Mouse (Mus musculus) liver, embryonic 15.5 days (tissue): Measurements from ENCODE around the gene Mybpc2. TPM values are rescaled to one million over a fixed set of nuclear protein-coding genes. Genes with fewer than 3 reads are reported as not detected.

Experiments
- ATAC-seq: fragments of 200-750 bp; cut with Nextera tagmentation; 2 replicates; pipeline ENCODE4 v1.8.0; 2017; ENCODE audit warnings: moderate number of reproducible peaks, mild to moderate bottlenecking, moderate library complexity; ENCODE audit not compliant: insufficient read depth
- H3K27ac ChIP-seq: fragments of 300-500 bp; sonication (generic); replicated peaks from 2 replicates; pipeline ENCODE4 v1.5.1; 2015; ENCODE audit warnings: mild to moderate bottlenecking, inconsistent platforms
- H3K27me3 ChIP-seq: fragments of 300-500 bp; sonication (generic); 2 replicates; pipeline ENCODE4 v1.6.1; 2015; ENCODE audit warnings: mild to moderate bottlenecking, inconsistent platforms
- H3K36me3 ChIP-seq: fragments of 300-500 bp; sonication (generic); replicated peaks from 2 replicates; pipeline ENCODE4 v1.6.1; 2015; ENCODE audit warnings: moderate library complexity, mild to moderate bottlenecking, inconsistent platforms
- H3K4me1 ChIP-seq: fragments of 300-500 bp; sonication (generic); replicated peaks from 2 replicates; pipeline ENCODE4 v1.6.1; 2015; ENCODE audit warnings: inconsistent platforms
- H3K4me2 ChIP-seq: fragments of 300-500 bp; sonication (generic); 2 replicates; pipeline ENCODE4 v1.6.1; 2015; ENCODE audit warnings: moderate library complexity, mild to moderate bottlenecking, inconsistent platforms
- H3K4me3 ChIP-seq: fragments of 300-500 bp; sonication (generic); replicated peaks from 2 replicates; pipeline ENCODE4 v1.5.1; 2015; ENCODE audit warnings: mild to moderate bottlenecking, inconsistent platforms
- H3K9ac ChIP-seq: fragments of 300-500 bp; sonication (generic); 2 replicates; pipeline ENCODE4 v1.6.1; 2015; ENCODE audit warnings: moderate library complexity, mild to moderate bottlenecking, inconsistent platforms
- H3K9me3 ChIP-seq: fragments of 300-500 bp; sonication (generic); replicated peaks from 2 replicates; pipeline ENCODE4 v1.6.1; 2016; ENCODE audit warnings: inconsistent platforms
- WGBS: fragments of 180-500 bp; shearing (Covaris S2); methylation state at CpG from one replicate; pipeline ENCODE4 v1.1.7; 2015; ENCODE audit warnings: mixed read lengths; ENCODE audit not compliant: insufficient replicate concordance; 5-methylcytosine and 5-hydroxymethylcytosine counted together
- polyA plus RNA-seq: library from polyadenylated mRNA; unstranded; fragments of >200 nt; fragmentation: Nextera tagmentation; extraction: Ambion mirVana; gene quantifications from 2 replicates; pipeline ENCODE4 v1.2.1, GENCODE M21; 2015

Mybpc2 gene
- polyA plus RNA-seq, 1 experiment from 2014 or later: 0.10 TPM

DNA sequence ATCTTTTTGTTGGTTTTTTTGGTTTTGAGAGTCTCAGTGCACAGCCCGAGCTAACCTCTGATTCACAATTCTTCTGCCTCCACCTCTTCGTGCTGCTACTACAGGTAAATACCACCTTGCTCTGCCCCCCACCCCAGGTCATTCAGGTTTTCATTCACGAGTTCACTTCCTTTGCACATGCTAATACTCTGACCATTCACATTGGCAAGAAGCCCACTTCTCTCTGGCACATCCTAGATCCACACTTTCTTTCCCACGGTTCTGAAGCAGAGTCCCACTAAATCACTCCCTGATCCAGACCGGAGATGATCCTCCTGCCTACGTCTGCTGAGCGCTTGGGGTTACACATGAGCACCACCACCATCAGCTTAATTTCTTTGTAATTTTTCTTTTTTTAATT, 29.4 kb downstream of the Mybpc2 start:
- peak overlapping the region; percentile 95 for H3K4me2 ChIP-seq
- H3K36me3 ChIP-seq: peaks cover 46% of the 10 kb centered on the region
- H3K4me3 ChIP-seq: peak overlapping the region; percentile 84
- peak overlapping the region; percentile 89 for H3K9ac ChIP-seq
- H3K27ac ChIP-seq: peak overlapping the region; percentile 98; the same call in 1 of the 2 replicates
- peaks cover 46% of the 10 kb centered on the region for H3K4me1 ChIP-seq
- no peaks in the 10 kb centered on the region for H3K9me3 ChIP-seq
- 80% methylated on average over 7 of the region's 7 CpGs for WGBS
- ATAC-seq: no peak
- peaks cover 12% of the 10 kb centered on the region for H3K27me3 ChIP-seq

DNA sequence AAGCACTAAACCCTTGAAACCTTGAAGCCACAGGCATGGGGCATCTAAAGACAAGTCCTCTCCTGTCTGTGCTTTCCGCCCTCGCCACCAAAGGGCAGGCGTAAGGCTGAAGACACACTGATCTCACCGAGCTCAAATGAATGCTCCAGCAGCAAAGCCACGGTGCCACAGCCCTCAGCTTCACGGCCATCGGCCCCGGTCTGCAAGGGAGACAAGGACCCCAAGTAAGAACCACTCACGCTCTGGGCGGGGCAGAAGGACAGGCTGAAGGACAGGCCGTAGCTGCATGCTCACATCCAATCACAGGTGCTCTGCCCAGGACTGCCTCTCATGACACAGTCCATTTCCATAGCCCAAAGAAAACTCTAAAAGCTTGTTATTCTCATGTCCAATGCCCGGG, 29.8 kb downstream of the Mybpc2 start:
- Histone ChIP-seq H3K9ac (no peak overlapping the region), H3K4me3 (peak overlapping the region; percentile 84), H3K4me2 (peak overlapping the region; percentile 95), H3K27ac (no peak overlapping the region), H3K36me3 (peaks cover 50% of the 10 kb centered on the region), H3K27me3 (peaks cover 8% of the 10 kb centered on the region), H3K9me3 (no peaks in the 10 kb centered on the region), H3K4me1 (peaks cover 46% of the 10 kb centered on the region)
- WGBS: 88% methylated on average over 12 of the region's 12 CpGs
- no peak for ATAC-seq

DNA sequence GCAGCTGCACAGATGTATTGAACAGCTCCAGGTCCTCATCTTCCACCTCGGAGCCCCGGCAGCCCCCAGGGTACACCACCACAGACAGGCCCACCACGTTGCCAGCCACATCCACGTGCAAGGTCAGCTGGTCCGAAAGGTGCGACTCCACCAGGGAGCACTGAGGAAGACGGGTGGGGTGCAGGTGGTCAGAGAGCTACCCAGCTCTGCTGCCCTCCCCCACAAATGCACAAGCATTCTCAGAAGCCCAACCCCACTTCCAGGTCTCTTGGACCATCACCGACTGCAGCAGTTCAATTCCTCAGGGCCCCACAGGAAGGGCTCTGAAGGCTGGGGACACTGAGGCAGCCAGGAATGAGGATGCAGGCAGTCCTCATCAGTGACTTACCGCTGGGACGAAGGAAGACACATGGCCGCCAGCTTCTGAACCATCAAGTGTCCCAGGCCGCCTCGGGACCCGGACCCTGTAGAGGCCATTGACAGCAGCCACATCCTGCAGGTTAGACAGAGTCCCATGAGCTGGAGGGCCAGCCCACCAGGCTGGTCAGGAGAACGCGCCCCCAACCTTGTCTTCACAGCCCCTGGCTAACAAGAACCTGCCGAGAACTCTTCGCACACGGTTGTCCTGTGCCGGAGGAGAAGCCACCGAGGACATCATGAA, 32.2 kb downstream of the Mybpc2 start:
- Histone ChIP-seq H3K9ac (no peak overlapping the region), H3K4me3 (no peak overlapping the region), H3K9me3 (no peaks in the 10 kb centered on the region), H3K27ac (no peak overlapping the region), H3K27me3 (no peaks in the 10 kb centered on the region), H3K36me3 (peaks cover 60% of the 10 kb centered on the region), H3K4me2 (no peak overlapping the region), H3K4me1 (peaks cover 28% of the 10 kb centered on the region)
- 87% methylated on average over 21 of the region's 21 CpGs for WGBS
- no peak for ATAC-seq

DNA sequence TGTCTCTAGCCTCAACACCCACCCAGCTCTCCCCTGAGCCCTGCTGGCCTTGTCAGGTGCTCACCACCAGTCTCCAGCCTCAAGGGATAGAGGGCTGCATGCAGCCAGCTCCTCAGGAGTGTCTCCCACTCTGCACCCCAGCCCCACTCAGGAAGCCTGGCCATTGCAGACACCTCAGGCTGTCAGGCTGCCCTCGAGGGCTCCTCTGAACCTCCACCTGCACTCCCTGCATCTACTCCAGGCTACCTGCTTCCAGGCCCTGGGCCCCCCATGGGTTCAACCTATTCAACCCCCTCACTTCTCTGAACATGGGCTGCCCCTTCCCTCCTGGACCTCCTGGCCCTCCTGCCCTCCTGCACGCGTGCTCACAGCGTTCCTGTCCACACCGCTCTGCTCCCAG, 33.1 kb downstream of the Mybpc2 start:
- 84% methylated on average over 5 of the region's 5 CpGs for WGBS
- no peak overlapping the region for H3K4me2 ChIP-seq
- H3K9ac ChIP-seq: no peak overlapping the region
- peaks cover 21% of the 10 kb centered on the region for H3K4me1 ChIP-seq
- H3K9me3 ChIP-seq: no peaks in the 10 kb centered on the region
- H3K27me3 ChIP-seq: no peaks in the 10 kb centered on the region
- H3K4me3 ChIP-seq: no peak overlapping the region
- H3K36me3 ChIP-seq: peaks cover 60% of the 10 kb centered on the region
- ATAC-seq: no peak
- H3K27ac ChIP-seq: no peak overlapping the region

DNA sequence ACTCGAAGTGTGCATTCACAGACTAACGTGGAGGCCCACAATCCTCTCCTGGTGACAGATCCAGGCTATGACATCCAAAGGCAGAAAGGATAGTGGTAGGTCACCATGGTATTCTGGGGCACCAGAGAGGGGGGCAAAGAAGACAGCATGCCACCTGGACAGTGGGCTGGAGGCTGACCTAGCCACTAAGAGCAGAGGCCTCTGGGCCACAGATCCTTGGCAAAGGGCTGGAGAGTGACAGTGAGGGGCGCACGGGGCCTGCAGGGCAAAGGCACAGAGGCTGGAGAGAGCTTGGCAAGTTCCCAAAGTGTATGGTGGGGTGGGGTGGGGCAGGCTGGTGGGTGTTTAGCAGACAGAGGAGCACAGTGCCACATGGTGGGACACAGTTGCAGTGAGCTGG, 34.2 kb downstream of the Mybpc2 start:
- 79% methylated on average over 4 of the region's 4 CpGs for WGBS
- H3K9ac ChIP-seq: no peak overlapping the region
- H3K4me3 ChIP-seq: no peak overlapping the region
- H3K9me3 ChIP-seq: no peaks in the 10 kb centered on the region
- no peaks in the 10 kb centered on the region for H3K27me3 ChIP-seq
- ATAC-seq: no peak
- peaks cover 14% of the 10 kb centered on the region for H3K4me1 ChIP-seq
- H3K27ac ChIP-seq: no peak overlapping the region
- H3K4me2 ChIP-seq: no peak overlapping the region
- peaks cover 60% of the 10 kb centered on the region for H3K36me3 ChIP-seq

DNA sequence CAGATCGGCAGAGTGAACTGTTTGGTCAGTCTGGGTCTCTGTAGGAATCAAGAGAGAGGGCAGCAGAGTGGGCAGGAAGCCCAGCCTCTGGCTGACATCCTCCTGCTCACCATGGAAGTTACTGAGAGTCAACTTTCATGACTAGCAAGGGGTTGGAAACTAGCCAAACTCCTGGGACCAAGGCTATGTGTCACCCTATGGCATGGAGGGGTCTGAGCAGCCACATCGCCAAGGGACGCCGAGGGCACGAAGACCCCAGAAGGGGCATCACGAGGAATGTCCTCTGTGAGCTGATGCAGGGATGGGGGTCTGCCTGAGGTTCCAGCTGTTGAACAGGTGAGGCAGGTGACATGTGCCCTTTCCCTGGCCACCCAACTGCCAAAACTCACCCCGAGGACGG, 35.9 kb downstream of the Mybpc2 start:
- H3K36me3 ChIP-seq: peaks cover 48% of the 10 kb centered on the region
- no peak overlapping the region for H3K4me3 ChIP-seq
- H3K9me3 ChIP-seq: no peaks in the 10 kb centered on the region
- H3K9ac ChIP-seq: no peak overlapping the region
- no peak for ATAC-seq
- H3K27ac ChIP-seq: no peak overlapping the region
- 79% methylated on average over 8 of the region's 8 CpGs for WGBS
- no peaks in the 10 kb centered on the region for H3K27me3 ChIP-seq
- no peak overlapping the region for H3K4me2 ChIP-seq
- peaks cover 15% of the 10 kb centered on the region for H3K4me1 ChIP-seq

DNA sequence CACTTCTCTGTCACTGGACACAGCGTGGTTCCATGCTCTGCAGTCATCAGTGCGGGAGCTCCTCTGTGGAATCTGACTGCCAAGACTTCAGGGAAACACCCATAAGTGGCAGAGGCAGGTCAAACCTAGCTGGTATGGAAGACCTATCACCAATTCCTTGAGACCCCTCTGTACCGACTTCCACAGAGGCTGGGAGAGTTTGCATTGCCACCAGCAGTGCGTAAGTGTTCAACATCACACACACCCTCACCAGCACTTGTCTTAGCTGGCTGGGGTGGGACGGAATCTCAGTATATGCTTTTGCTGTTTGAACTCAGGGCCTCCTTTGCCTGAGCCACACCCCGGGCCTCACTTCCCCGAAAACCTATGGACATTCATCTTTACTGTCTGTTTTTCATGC, 36.5 kb downstream of the Mybpc2 start:
- Histone ChIP-seq H3K4me2 (no peak overlapping the region), H3K4me1 (peaks cover 21% of the 10 kb centered on the region), H3K4me3 (no peak overlapping the region), H3K27me3 (no peaks in the 10 kb centered on the region), H3K9ac (no peak overlapping the region), H3K27ac (no peak overlapping the region), H3K9me3 (no peaks in the 10 kb centered on the region), H3K36me3 (peaks cover 42% of the 10 kb centered on the region)
- WGBS: 82% methylated on average over 7 of the region's 7 CpGs
- no peak for ATAC-seq

DNA sequence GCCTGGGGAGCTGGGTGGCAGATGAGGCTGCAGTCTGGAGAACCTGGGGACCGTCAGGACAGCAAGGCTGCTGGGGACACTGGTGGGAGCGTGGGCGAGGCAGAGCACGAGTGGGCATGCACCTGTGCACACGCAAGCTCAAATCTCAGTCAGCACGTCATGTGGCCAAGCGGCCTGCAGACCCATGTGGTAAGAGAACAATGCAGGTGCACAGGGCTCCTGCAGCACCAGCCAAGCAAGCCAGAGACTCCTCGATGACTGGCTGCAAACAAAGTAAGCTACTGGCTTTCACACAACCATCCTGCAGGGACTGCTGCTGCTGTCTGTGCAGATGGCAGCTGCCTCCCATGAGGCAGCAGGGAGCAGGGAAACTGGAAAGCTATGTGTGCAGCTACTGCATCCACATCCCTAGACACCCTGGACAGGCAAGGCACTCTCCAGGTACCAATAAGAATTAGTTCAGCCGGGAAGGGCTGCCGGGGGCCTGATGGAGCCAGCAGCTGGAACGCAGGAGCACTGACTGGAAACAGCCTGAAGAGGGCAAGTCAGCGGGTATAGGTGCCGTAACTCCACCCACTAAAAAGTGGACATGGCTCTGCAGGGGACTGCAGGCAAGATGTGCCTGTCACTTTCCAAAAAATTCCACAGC, 37.4 kb downstream of the Mybpc2 start:
- H3K36me3 ChIP-seq: peaks cover 33% of the 10 kb centered on the region
- H3K4me3 ChIP-seq: no peak overlapping the region
- no peak overlapping the region for H3K9ac ChIP-seq
- no peak overlapping the region for H3K27ac ChIP-seq
- H3K27me3 ChIP-seq: peaks cover 5% of the 10 kb centered on the region; the same call in 1 of the 2 replicates
- H3K4me2 ChIP-seq: no peak overlapping the region
- H3K4me1 ChIP-seq: peaks cover 30% of the 10 kb centered on the region
- ATAC-seq: no peak
- 71% methylated on average over 13 of the region's 13 CpGs for WGBS
- no peaks in the 10 kb centered on the region for H3K9me3 ChIP-seq

DNA sequence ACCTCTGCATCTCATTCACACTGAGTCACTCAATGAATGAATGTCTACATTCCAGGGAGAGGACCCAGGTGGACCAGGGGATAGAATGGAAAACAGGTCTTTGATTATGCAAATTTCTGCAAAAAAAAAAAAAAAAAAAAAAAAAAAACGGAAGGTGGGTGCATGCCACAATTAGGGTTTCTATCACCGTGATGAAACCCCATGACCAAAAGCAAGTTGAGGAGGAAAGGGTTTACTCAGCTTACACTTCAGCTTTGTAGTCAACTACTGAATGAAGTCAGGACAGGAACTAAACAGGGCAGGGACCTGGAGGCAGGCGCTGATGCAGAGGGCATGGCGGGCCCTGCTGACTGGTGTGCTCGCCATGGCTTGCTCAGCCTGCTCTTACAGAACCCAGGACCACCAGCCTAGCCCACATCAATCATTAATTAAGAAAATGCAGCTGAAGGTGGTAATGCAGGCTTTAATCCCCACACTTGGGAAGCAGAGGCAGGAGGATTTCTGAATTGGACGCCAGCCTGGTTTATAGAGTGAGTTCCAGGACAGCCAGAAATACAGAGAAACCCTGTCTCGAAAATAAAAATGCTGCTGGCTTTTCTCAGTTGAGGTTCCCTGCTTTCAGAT, 38.8 kb downstream of the Mybpc2 start:
- no peaks in the 10 kb centered on the region for H3K9me3 ChIP-seq
- 64% methylated on average over 7 of the region's 7 CpGs for WGBS
- no peak overlapping the region for H3K4me3 ChIP-seq
- no peak overlapping the region for H3K27ac ChIP-seq
- H3K4me1 ChIP-seq: peaks cover 42% of the 10 kb centered on the region
- no peak for ATAC-seq
- peaks cover 20% of the 10 kb centered on the region for H3K36me3 ChIP-seq
- H3K27me3 ChIP-seq: peaks cover 15% of the 10 kb centered on the region
- no peak overlapping the region for H3K9ac ChIP-seq
- H3K4me2 ChIP-seq: no peak overlapping the region

DNA sequence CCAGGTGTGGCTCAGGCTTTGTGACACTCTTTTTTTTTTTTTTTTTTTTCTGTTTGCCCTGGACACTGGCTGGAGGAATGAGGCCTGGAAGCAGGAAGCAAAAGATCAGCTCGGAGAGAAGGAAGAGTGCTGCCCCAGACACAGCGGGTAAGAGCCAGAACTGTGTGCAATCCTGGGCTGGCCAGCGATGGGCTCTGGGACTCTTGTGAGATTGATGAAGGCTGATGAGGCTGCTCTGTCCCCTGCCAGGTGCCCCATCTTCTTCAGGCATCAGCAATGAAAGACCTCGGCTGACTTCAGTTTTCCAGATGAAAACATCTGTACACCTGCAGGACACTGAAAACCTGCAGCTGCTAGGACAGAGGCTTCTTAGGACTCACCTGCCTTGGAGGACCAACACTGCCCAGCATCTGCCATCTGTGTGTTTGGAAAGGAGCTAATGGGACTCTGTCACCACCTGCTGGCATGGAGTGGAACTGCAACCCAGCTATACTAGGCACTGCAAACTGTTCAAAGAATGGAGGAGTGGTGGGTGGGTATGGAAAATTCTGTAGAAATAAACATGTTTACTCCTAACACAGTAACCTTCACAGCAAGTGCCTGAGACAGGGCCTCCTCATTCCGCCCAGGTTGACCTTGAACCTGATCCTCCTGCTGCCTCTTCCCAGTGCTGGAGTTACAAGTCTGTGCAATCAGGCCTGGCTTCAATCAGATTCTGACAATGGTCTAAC, 39.5 kb downstream of the Mybpc2 start:
- H3K27me3 ChIP-seq: peaks cover 22% of the 10 kb centered on the region
- H3K4me1 ChIP-seq: peaks cover 49% of the 10 kb centered on the region
- H3K4me2 ChIP-seq: no peak overlapping the region
- no peak overlapping the region for H3K4me3 ChIP-seq
- no peak overlapping the region for H3K9ac ChIP-seq
- peak overlapping the region; percentile 71 for H3K27ac ChIP-seq
- 40% methylated on average over 5 of the region's 5 CpGs for WGBS
- H3K36me3 ChIP-seq: peaks cover 13% of the 10 kb centered on the region
- no peaks in the 10 kb centered on the region for H3K9me3 ChIP-seq
- ATAC-seq: no peak; the same call in 1 of the 2 replicates

DNA sequence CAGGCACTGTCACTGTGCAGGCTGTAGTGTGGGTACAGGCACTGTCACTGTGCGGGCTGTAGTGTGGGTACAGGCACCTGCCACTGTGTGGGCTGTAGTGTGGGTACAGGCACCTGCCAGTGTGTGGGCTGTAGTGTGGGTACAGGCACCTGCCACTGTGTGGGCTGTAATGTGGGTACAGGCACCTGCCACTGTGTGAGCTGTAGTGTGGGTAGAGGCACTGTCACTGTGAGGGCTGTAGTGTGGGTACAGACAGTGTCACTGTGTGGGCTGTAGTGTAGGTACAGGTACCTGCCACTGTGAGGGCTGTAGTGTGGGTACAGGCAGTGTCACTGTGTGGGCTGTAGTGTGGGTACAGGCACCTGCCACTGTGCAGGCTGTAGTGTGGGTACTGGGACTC, 40.3 kb downstream of the Mybpc2 start:
- H3K27ac ChIP-seq: peak overlapping the region; percentile 71
- 87% methylated on average over 1 of the region's 1 CpGs for WGBS

More for the DNA sequence above, 40.3 kb downstream of the Mybpc2 start:
- Histone ChIP-seq H3K4me1 (peaks cover 49% of the 10 kb centered on the region), H3K4me2 (no peak overlapping the region), H3K36me3 (0 out of 2 replicates have a peak, but pooled peaks cover 6% of the 10 kb centered on the region), H3K9me3 (no peaks in the 10 kb centered on the region), H3K27me3 (peaks cover 31% of the 10 kb centered on the region), H3K4me3 (no peak overlapping the region), H3K9ac (no peak overlapping the region)
- ATAC-seq: no peak
